Mouse (Mus musculus) heart, adult 10 weeks (tissue): ENCODE measurements around the gene Idh3b. TPM values are rescaled to one million over a fixed set of nuclear protein-coding genes. Genes with fewer than 3 reads are reported as not detected.

Source experiments
- polyA plus RNA-seq: library from polyadenylated mRNA; stranded (reverse); fragments of 350-450 nt; fragmentation: Illumina TruSeq; extraction: RNeasy Lipid Tissue Mini Kit (QIAGEN cat#74804); gene quantifications from one replicate; pipeline ENCODE4 v1.2.3, GENCODE M21; 2014; ENCODE audit warnings: low read depth, low replicate concordance

Idh3b gene
- polyA plus RNA-seq, result 950 TPM

GRCm38 (mm10) chr2:130283854-130284654 lies at the start of gene Idh3b:
TSS of gene Idh3b (minus strand) at chr2:130284547.

DNA sequence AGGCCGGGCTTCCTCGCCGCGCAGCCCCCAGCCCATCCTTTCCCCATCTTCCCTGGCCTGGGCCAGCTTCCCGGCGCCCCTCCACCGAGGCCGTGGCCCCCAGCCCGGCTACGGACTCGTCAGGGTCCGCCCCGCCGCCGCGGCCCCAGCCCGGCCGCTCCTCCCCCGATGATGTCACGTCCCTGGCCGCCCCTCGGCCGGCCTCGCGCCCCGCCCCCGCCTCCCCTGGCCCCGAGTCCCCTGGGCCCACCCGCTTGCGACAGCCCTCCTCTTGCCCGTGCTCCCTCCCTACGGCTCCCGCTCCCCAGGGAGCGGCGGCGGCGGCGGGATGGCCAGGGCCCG lies 10.6 kb upstream of the Idh3b start, which contains the start of gene Ebf4:
TSS of gene Ebf4 (plus strand) at position 234 of the 342 bp plus-strand sequence.

GRCm38 (mm10) chr2:130274149-130274861 lies 10.0 kb downstream of the Idh3b start, which contains the start of gene Nop56:
TSS of gene Nop56 (plus strand) at chr2:130274430.

Other genes with a start within 250 kb of the Idh3b start
- gene Tgm6, start 172.1 kb downstream of the Idh3b start, polyA plus RNA-seq, result not detected
- gene Snrpb, start 105.1 kb downstream of the Idh3b start, polyA plus RNA-seq, result 141 TPM
- not detected for gene Tmc2, start 89.4 kb downstream of the Idh3b start, polyA plus RNA-seq
- 47.6 TPM for gene Nop56, start 10.1 kb downstream of the Idh3b start, polyA plus RNA-seq
- gene Ebf4, start 10.6 kb upstream of the Idh3b start, polyA plus RNA-seq, result 0.73 TPM
- 9.0 TPM for gene Cpxm1, start 113.0 kb upstream of the Idh3b start, polyA plus RNA-seq
- not detected for gene Gm28372, start 120.7 kb upstream of the Idh3b start, polyA plus RNA-seq
- not detected for gene 1700020A23Rik, start 120.7 kb upstream of the Idh3b start, polyA plus RNA-seq
- not detected for gene Tmem239, start 121.9 kb upstream of the Idh3b start, polyA plus RNA-seq
- gene Vps16, start 139.8 kb upstream of the Idh3b start, polyA plus RNA-seq, result 35.1 TPM
- gene Pced1a, start 140.2 kb upstream of the Idh3b start, polyA plus RNA-seq, result 7.9 TPM
- 38.9 TPM for gene Ptpra, start 165.7 kb upstream of the Idh3b start, polyA plus RNA-seq